Mouse (Mus musculus) myocyte (in vitro differentiated cells): ENCODE data around the gene Nrd1.

Source experiments
- E2F4 ChIP-seq: IDR thresholded peaks from one replicate; pipeline ENCODE4 v1.6.1; 2011; ENCODE audit warnings: mild to moderate bottlenecking, control low read depth, moderate library complexity; ENCODE audit not compliant: insufficient read depth
- MYOG ChIP-seq, 3 experiments: IDR thresholded peaks; one replicate each; pipeline ENCODE4 v1.6.1; 2011; ENCODE audit warnings: control low read depth in 2 of 3, low read depth in 2 of 3, mild to moderate bottlenecking in 2 of 3; ENCODE audit not compliant: insufficient read length in 2 of 3, control insufficient read depth in 1 of 3, insufficient read depth in 1 of 3
- POLR2A ChIP-seq: IDR thresholded peaks from one replicate; pipeline ENCODE4 v1.6.1; 2011; ENCODE audit warnings: low read depth, mild to moderate bottlenecking, control low read depth, moderate library complexity; ENCODE audit not compliant: insufficient read length
- POLR2AphosphoS2 ChIP-seq: IDR thresholded peaks from one replicate; pipeline ENCODE4 v1.6.1; 2011; ENCODE audit warnings: low read depth, control low read depth; ENCODE audit not compliant: insufficient read length
- REST ChIP-seq: IDR thresholded peaks from one replicate; pipeline ENCODE4 v1.6.1; 2011; ENCODE audit warnings: mild to moderate bottlenecking, control low read depth, moderate library complexity; ENCODE audit not compliant: insufficient read depth, insufficient read length
- USF1 ChIP-seq: IDR thresholded peaks from one replicate; pipeline ENCODE4 v1.6.1; 2011; ENCODE audit warnings: low read depth, mild to moderate bottlenecking, control low read depth, moderate library complexity

GRCm38 (mm10) chr4:109021976-109022375, 21.5 kb downstream of the Nrd1 start:
- TF ChIP-seq USF1, result no peak
- no peak for TF ChIP-seq POLR2A
- TF ChIP-seq MYOG (IDR thresholded peaks at IDR 0.05; ENCODE audit: control insufficient read depth in 1 of 3, insufficient read depth in 1 of 3, insufficient read length in 2 of 3, low read depth in 2 of 3), result no peak
- no peak for TF ChIP-seq E2F4
- no peak for TF ChIP-seq POLR2AphosphoS2
- no peak for TF ChIP-seq REST
